Mouse (Mus musculus) brain, embryonic 14.5 days (tissue): Measurements from ENCODE around the gene Nek6.

Source experiments
- CTCF ChIP-seq: fragments of 200-500 bp; IDR thresholded peaks from 2 replicates; pipeline ENCODE4 v1.5.1; 2012; ENCODE audit warnings: inconsistent platforms, mild to moderate bottlenecking, moderate library complexity, borderline replicate concordance; ENCODE audit not compliant: insufficient read depth, insufficient read length; ENCODE audit errors: extremely low read depth
- POLR2A ChIP-seq: fragments of 200-500 bp; IDR thresholded peaks from 2 replicates; pipeline ENCODE4 v1.6.1; 2012; ENCODE audit warnings: mild to moderate bottlenecking, inconsistent platforms, borderline replicate concordance; ENCODE audit not compliant: poor library complexity, insufficient read depth, insufficient read length, severe bottlenecking; ENCODE audit errors: extremely low read depth

GRCm38 (mm10) chr2:38552004-38552443 is 40.6 kb downstream of the Nek6 start:
- TF ChIP-seq CTCF = no peak
- no peak for TF ChIP-seq POLR2A
